Mouse (Mus musculus) erythroblast, embryonic 14.5 days (primary cell): Measurements from ENCODE around the gene Ear10.
"Not testable (repeated sequence)": the region's sequence is repeated elsewhere in the genome, so short reads cannot be mapped to it uniquely, and the experiment has no call there.

Experiments
- GATA1 ChIP-seq: IDR thresholded peaks from 2 replicates; pipeline ENCODE4 v1.6.1; 2012; ENCODE audit warnings: low read length, inconsistent platforms, mixed read lengths
- TAL1 ChIP-seq: IDR thresholded peaks from 3 replicates; pipeline ENCODE4 v1.6.1; 2012; ENCODE audit warnings: low read length, inconsistent platforms, mixed read lengths

DNA sequence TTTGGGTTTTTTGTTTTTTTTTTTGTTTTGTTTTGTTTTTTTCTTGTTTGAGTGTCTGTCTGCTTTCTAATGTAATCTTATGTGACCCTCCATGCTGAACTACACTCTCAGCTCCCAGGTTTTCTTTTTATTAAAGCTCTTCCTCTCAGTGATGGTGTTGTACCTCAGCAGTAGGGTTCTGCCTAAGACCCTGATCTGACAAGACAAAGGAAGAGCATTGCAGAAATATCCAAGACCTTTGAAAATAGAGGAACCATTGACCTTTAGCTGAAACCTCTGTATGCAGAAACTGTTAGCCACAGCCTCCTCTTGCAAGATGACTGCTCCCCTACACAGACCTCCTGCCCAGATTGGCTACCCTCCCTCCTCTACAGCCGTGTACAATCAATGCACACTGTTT, 37.1 kb downstream of the Ear10 start:
- not testable (repeated sequence) for TF ChIP-seq TAL1, GATA1
